Mouse (Mus musculus) forebrain, postnatal 0 days (tissue): ENCODE results near the gene Tespa1. TPM values are rescaled to one million over a fixed set of nuclear protein-coding genes. Genes with fewer than 3 reads are reported as not detected.
"Not testable (repeated sequence)": the region's sequence is repeated elsewhere in the genome, so short reads cannot be mapped to it uniquely, and the experiment has no call there.

ENCODE experiments used
- ATAC-seq: fragments of 200-750 bp; cut with Nextera tagmentation; 2 replicates; pipeline ENCODE4 v1.8.0; 2017; ENCODE audit warnings: mild to moderate bottlenecking, moderate library complexity
- DNase-seq: peaks from one replicate; pipeline ENCODE4 v3.0.0-alpha.2; 2015
- H3K27ac ChIP-seq: fragments of 300-500 bp; sonication (generic); 2 replicates; pipeline ENCODE4 v1.5.1; 2014; ENCODE audit warnings: low read depth, mild to moderate bottlenecking, antibody characterized with exemption, low read length, moderate library complexity, mixed read lengths
- H3K27me3 ChIP-seq: fragments of 300-500 bp; sonication (generic); 2 replicates; pipeline ENCODE4 v1.6.1; 2014; ENCODE audit warnings: mild to moderate bottlenecking, low read length, mixed read lengths; ENCODE audit not compliant: insufficient read depth
- H3K36me3 ChIP-seq: fragments of 300-500 bp; sonication (generic); 2 replicates; pipeline ENCODE4 v1.6.1; 2014; ENCODE audit warnings: mild to moderate bottlenecking, moderate library complexity; ENCODE audit not compliant: insufficient read depth
- H3K4me1 ChIP-seq: fragments of 300-500 bp; sonication (generic); 2 replicates; pipeline ENCODE4 v1.6.1; 2014; ENCODE audit warnings: antibody characterized with exemption; ENCODE audit not compliant: insufficient read depth
- H3K4me2 ChIP-seq: fragments of 300-500 bp; sonication (generic); 2 replicates; pipeline ENCODE4 v1.6.1; 2014; ENCODE audit warnings: low read depth, mild to moderate bottlenecking, moderate library complexity
- H3K4me3 ChIP-seq: fragments of 300-500 bp; sonication (generic); 2 replicates; pipeline ENCODE4 v1.5.1; 2014; ENCODE audit warnings: low read depth, low read length, mixed read lengths
- H3K9ac ChIP-seq: fragments of 300-500 bp; sonication (generic); 2 replicates; pipeline ENCODE4 v1.6.1; 2014; ENCODE audit warnings: mild to moderate bottlenecking
- H3K9me3 ChIP-seq: fragments of 300-500 bp; sonication (generic); 2 replicates; pipeline ENCODE4 v1.6.1; 2016; ENCODE audit warnings: low read length
- CTCF ChIP-seq: sonication (generic); IDR thresholded peaks from 2 replicates; pipeline ENCODE4 v1.5.1; 2016; ENCODE audit warnings: antibody characterized with exemption, control low read depth, low read depth
- WGBS: fragments of 180-500 bp; shearing (Covaris S2); extraction: QIAGEN DNeasy Blood & Tissue Kit; methylation state at CpG from one replicate; pipeline ENCODE4 v1.1.7; 2014; 5-methylcytosine and 5-hydroxymethylcytosine counted together
- polyA plus RNA-seq: library from polyadenylated mRNA; unstranded; fragments of >200 nt; fragmentation: Nextera tagmentation; extraction: Ambion mirVana; gene quantifications from 2 replicates; pipeline ENCODE4 v1.2.1, GENCODE M21; 2015
- total RNA-seq: library from RNA; depleted of rRNA; stranded (reverse); fragments of >200 nt; gene quantifications from 2 replicates; pipeline ENCODE4 v1.2.3, GENCODE M21; 2014; rRNA removed

Gene Tespa1
- total and polyA plus RNA-seq, 2 experiments from 2014 or later: not detected

- 85% methylated on average over 2 of the region's 2 CpGs for WGBS
- Histone ChIP-seq H3K4me3 (no peak overlapping the region), H3K4me1 (no peaks in the 10 kb centered on the region), H3K36me3 (no peaks in the 10 kb centered on the region), H3K9me3 (no peaks in the 10 kb centered on the region), H3K9ac (no peak overlapping the region), H3K27ac (no peak overlapping the region), H3K4me2 (no peak overlapping the region), H3K27me3 (no peaks in the 10 kb centered on the region)
- no peak for TF ChIP-seq CTCF
- ATAC-seq (no peak), DNase-seq (no peak)
Observed at GRCm38 (mm10) chr10:130375145-130375544, 52.5 kb downstream of the Tespa1 start.

- DNase-seq: no peak
- no peaks in the 10 kb centered on the region for H3K4me1 ChIP-seq
- no peaks in the 10 kb centered on the region for H3K36me3 ChIP-seq
- no peak for ATAC-seq
- no peaks in the 10 kb centered on the region for H3K9me3 ChIP-seq
- no peak within 1 kb of the TSS for H3K27ac ChIP-seq
- no peak for TF ChIP-seq CTCF
- H3K4me2 ChIP-seq: no peak within 1 kb of the TSS
- H3K4me3 ChIP-seq: no peak within 1 kb of the TSS
- H3K27me3 ChIP-seq: no peaks in the 10 kb centered on the region
- no peak within 1 kb of the TSS for H3K9ac ChIP-seq
Observed at GRCm38 (mm10) chr10:130394232-130394631, 71.6 kb downstream of the Tespa1 start, which contains the start of gene Vmn2r84. Gene Vmn2r84 (minus strand): TSS chr10:130394332.

- H3K36me3 ChIP-seq, ATAC-seq, H3K27me3 ChIP-seq, H3K9me3 ChIP-seq, H3K4me1 ChIP-seq, H3K27ac ChIP-seq, H3K9ac ChIP-seq, H3K4me2 ChIP-seq, H3K4me3 ChIP-seq, DNase-seq: not testable (repeated sequence)
- 79% methylated on average over 21 of the region's 35 CpGs for WGBS
Observed at GRCm38 (mm10) chr10:130412167-130412698, 89.6 kb downstream of the Tespa1 start.

Other genes starting within 250 kb of the Tespa1 start
- not detected in 2 replicates for gene Olfr823, start 207.5 kb upstream of the Tespa1 start, total RNA-seq
- not detected in 2 replicates for gene Olfr823, start 207.5 kb upstream of the Tespa1 start, polyA plus RNA-seq
- not detected in 2 replicates for gene Olfr824, start 192.9 kb upstream of the Tespa1 start, total RNA-seq
- gene Olfr824, start 192.9 kb upstream of the Tespa1 start, polyA plus RNA-seq: not detected in 2 replicates
- not detected in 2 replicates for gene Olfr825, start 156.1 kb upstream of the Tespa1 start, total RNA-seq
- gene Olfr825, start 156.1 kb upstream of the Tespa1 start, polyA plus RNA-seq: not detected in 2 replicates
- gene Olfr826, start 138.7 kb upstream of the Tespa1 start, total RNA-seq: not detected in 2 replicates
- gene Olfr826, start 138.7 kb upstream of the Tespa1 start, polyA plus RNA-seq: not detected in 2 replicates
- gene Olfr827, start 108.5 kb upstream of the Tespa1 start, total RNA-seq: not detected in 2 replicates
- gene Olfr827, start 108.5 kb upstream of the Tespa1 start, polyA plus RNA-seq: not detected in 2 replicates
- 0.69 and 1.9 TPM in 2 replicates for gene Neurod4, start 42.6 kb upstream of the Tespa1 start, total RNA-seq
- gene Neurod4, start 42.6 kb upstream of the Tespa1 start, polyA plus RNA-seq: 0.78 and 1.2 TPM in 2 replicates
- gene Vmn2r84, start 71.5 kb downstream of the Tespa1 start, total RNA-seq: under 0.01 and 0.05 TPM in 2 replicates
- gene Vmn2r84, start 71.5 kb downstream of the Tespa1 start, polyA plus RNA-seq: 0.04 TPM in 1 of 2 replicates, not detected in the other
- 0.08 and 0.48 TPM in 2 replicates for gene Vmn2r85, start 106.8 kb downstream of the Tespa1 start, total RNA-seq
- gene Vmn2r85, start 106.8 kb downstream of the Tespa1 start, polyA plus RNA-seq: 0.03 and 0.04 TPM in 2 replicates
- gene Vmn2r86, start 133.2 kb downstream of the Tespa1 start, total RNA-seq: under 0.01 and 0.05 TPM in 2 replicates
- gene Vmn2r86, start 133.2 kb downstream of the Tespa1 start, polyA plus RNA-seq: 0.02 TPM in 1 of 2 replicates, not detected in the other
- 1.1 TPM in 2 replicates for gene Vmn2r87, start 174.5 kb downstream of the Tespa1 start, total RNA-seq
- 0.07 TPM in 1 of 2 replicates, not detected in the other for gene Vmn2r87, start 174.5 kb downstream of the Tespa1 start, polyA plus RNA-seq